Mouse (Mus musculus) stomach, embryonic 14.5 days (tissue): ENCODE measurements around the gene Rftn1. TPM values are rescaled to one million over a fixed set of nuclear protein-coding genes. Genes with fewer than 3 reads are reported as not detected.

ENCODE experiments used
- ATAC-seq: fragments of 200-750 bp; cut with Nextera tagmentation; 2 replicates; pipeline ENCODE4 v1.8.0; 2017; ENCODE audit warnings: low read depth, moderate TSS enrichment; ENCODE audit not compliant: insufficient number of reproducible peaks, insufficient read depth, low FRiP score
- H3K27ac ChIP-seq: fragments of 300-500 bp; sonication (generic); 2 replicates; pipeline ENCODE4 v1.5.1; 2014; ENCODE audit warnings: mild to moderate bottlenecking, low read length, moderate library complexity, mixed read lengths
- H3K27me3 ChIP-seq: fragments of 300-500 bp; sonication (generic); 2 replicates; pipeline ENCODE4 v1.6.1; 2014; ENCODE audit warnings: low read length, control low read depth, mixed read lengths; ENCODE audit not compliant: control insufficient read depth, insufficient read depth
- H3K36me3 ChIP-seq: fragments of 300-500 bp; sonication (generic); 2 replicates; pipeline ENCODE4 v1.6.1; 2014; ENCODE audit warnings: mild to moderate bottlenecking, control low read depth, low read length, moderate library complexity, mixed read lengths; ENCODE audit not compliant: control insufficient read depth, insufficient read depth
- H3K4me1 ChIP-seq: fragments of 300-500 bp; sonication (generic); 2 replicates; pipeline ENCODE4 v1.6.1; 2014; ENCODE audit warnings: low read length, control low read depth, mixed read lengths; ENCODE audit not compliant: control insufficient read depth, insufficient read depth
- H3K4me2 ChIP-seq: fragments of 300-500 bp; sonication (generic); replicated peaks from 2 replicates; pipeline ENCODE4 v1.6.1; 2014; ENCODE audit warnings: low read depth, low read length, control low read depth
- H3K4me3 ChIP-seq: fragments of 300-500 bp; sonication (generic); 2 replicates; pipeline ENCODE4 v1.5.1; 2014; ENCODE audit warnings: low read depth, low read length, control low read depth
- H3K9ac ChIP-seq: fragments of 300-500 bp; sonication (generic); replicated peaks from 2 replicates; pipeline ENCODE4 v1.6.1; 2014; ENCODE audit warnings: low read depth, mild to moderate bottlenecking, control low read depth, low read length, moderate library complexity, mixed read lengths
- H3K9me3 ChIP-seq: fragments of 300-500 bp; sonication (generic); 2 replicates; pipeline ENCODE4 v1.6.1; 2016; ENCODE audit warnings: low read depth, low read length, control low read depth; ENCODE audit not compliant: control insufficient read depth
- WGBS: fragments of 180-500 bp; shearing (Covaris S2); extraction: QIAGEN DNeasy Blood & Tissue Kit; methylation state at CpG from one replicate; pipeline ENCODE4 v1.1.7; 2014; 5-methylcytosine and 5-hydroxymethylcytosine counted together
- polyA plus RNA-seq: library from polyadenylated mRNA; unstranded; fragments of >200 nt; fragmentation: Nextera tagmentation; extraction: Ambion mirVana; gene quantifications from 2 replicates; pipeline ENCODE4 v1.2.1, GENCODE M21; 2014

The Rftn1 gene
- polyA plus RNA-seq, 1 experiment from 2014 or later, result 9.3 TPM

- Histone ChIP-seq H3K27ac (no peak overlapping the region), H3K36me3 (no peaks in the 10 kb centered on the region), H3K4me1 (no peaks in the 10 kb centered on the region), H3K4me3 (no peak overlapping the region), H3K9me3 (no peaks in the 10 kb centered on the region), H3K4me2 (no peak overlapping the region), H3K9ac (no peak overlapping the region), H3K27me3 (no peaks in the 10 kb centered on the region)
- ATAC-seq, result no peak
- WGBS, result 89% methylated on average over 4 of the region's 4 CpGs
Measured at GRCm38 (mm10) chr17:50061446-50061845, 129.0 kb downstream of the Rftn1 start.

- no peak overlapping the region for H3K4me3 ChIP-seq
- no peaks in the 10 kb centered on the region for H3K4me1 ChIP-seq
- H3K9ac ChIP-seq, result no peak overlapping the region
- H3K27ac ChIP-seq, result no peak overlapping the region
- ATAC-seq, result no peak
- no peaks in the 10 kb centered on the region for H3K9me3 ChIP-seq
- no peaks in the 10 kb centered on the region for H3K27me3 ChIP-seq
- WGBS, result 51% methylated on average over 2 of the region's 2 CpGs
- H3K36me3 ChIP-seq, result no peaks in the 10 kb centered on the region
- H3K4me2 ChIP-seq, result no peak overlapping the region
Measured at GRCm38 (mm10) chr17:50060220-50060619, 130.3 kb downstream of the Rftn1 start.

GRCm38 (mm10) chr17:50059417-50059816, 131.1 kb downstream of the Rftn1 start:
- no peaks in the 10 kb centered on the region for H3K9me3 ChIP-seq
- no peaks in the 10 kb centered on the region for H3K27me3 ChIP-seq
- H3K27ac ChIP-seq, result no peak overlapping the region
- H3K4me3 ChIP-seq, result no peak overlapping the region
- ATAC-seq, result no peak
- WGBS, result 90% methylated on average over 5 of the region's 5 CpGs
- no peaks in the 10 kb centered on the region for H3K4me1 ChIP-seq
- H3K4me2 ChIP-seq, result no peak overlapping the region
- no peaks in the 10 kb centered on the region for H3K36me3 ChIP-seq
- H3K9ac ChIP-seq, result no peak overlapping the region

- Histone ChIP-seq H3K9me3 (no peaks in the 10 kb centered on the region), H3K4me1 (no peaks in the 10 kb centered on the region), H3K4me3 (no peak overlapping the region), H3K27ac (no peak overlapping the region), H3K4me2 (no peak overlapping the region), H3K36me3 (no peaks in the 10 kb centered on the region), H3K9ac (no peak overlapping the region), H3K27me3 (no peaks in the 10 kb centered on the region)
- 80% methylated on average over 16 of the region's 16 CpGs for WGBS
- no peak for ATAC-seq
Measured at GRCm38 (mm10) chr17:50055154-50055756, 135.2 kb downstream of the Rftn1 start.

GRCm38 (mm10) chr17:50054586-50054985, 135.9 kb downstream of the Rftn1 start:
- Histone ChIP-seq H3K27ac (no peak overlapping the region), H3K36me3 (no peaks in the 10 kb centered on the region), H3K9ac (no peak overlapping the region), H3K4me2 (no peak overlapping the region), H3K9me3 (no peaks in the 10 kb centered on the region), H3K27me3 (no peaks in the 10 kb centered on the region), H3K4me1 (no peaks in the 10 kb centered on the region), H3K4me3 (no peak overlapping the region)
- WGBS, result 90% methylated on average over 7 of the region's 7 CpGs
- no peak for ATAC-seq

- ATAC-seq, result no peak
- H3K9me3 ChIP-seq, result no peaks in the 10 kb centered on the region
- H3K36me3 ChIP-seq, result no peaks in the 10 kb centered on the region
- no peak overlapping the region for H3K27ac ChIP-seq
- H3K27me3 ChIP-seq, result no peaks in the 10 kb centered on the region
- no peaks in the 10 kb centered on the region for H3K4me1 ChIP-seq
- H3K4me2 ChIP-seq, result no peak overlapping the region
- 94% methylated on average over 1 of the region's 1 CpGs for WGBS
- H3K4me3 ChIP-seq, result no peak overlapping the region
- H3K9ac ChIP-seq, result no peak overlapping the region
Measured at GRCm38 (mm10) chr17:50053961-50054360, 136.5 kb downstream of the Rftn1 start.

GRCm38 (mm10) chr17:50052741-50053468, 137.6 kb downstream of the Rftn1 start:
- H3K4me3 ChIP-seq, result no peak overlapping the region
- ATAC-seq, result no peak

GRCm38 (mm10) chr17:50050456-50050855, 140.0 kb downstream of the Rftn1 start:
- no peak for ATAC-seq
- Histone ChIP-seq H3K4me1 (no peaks in the 10 kb centered on the region), H3K36me3 (no peaks in the 10 kb centered on the region), H3K27me3 (no peaks in the 10 kb centered on the region), H3K9me3 (no peaks in the 10 kb centered on the region), H3K4me2 (no peak overlapping the region), H3K27ac (no peak overlapping the region), H3K4me3 (no peak overlapping the region), H3K9ac (no peak overlapping the region)
- WGBS, result 88% methylated on average over 9 of the region's 9 CpGs

More at GRCm38 (mm10) chr17:50052741-50053468, 137.6 kb downstream of the Rftn1 start:
- Histone ChIP-seq H3K9ac (no peak overlapping the region), H3K27me3 (no peaks in the 10 kb centered on the region), H3K4me2 (no peak overlapping the region), H3K9me3 (no peaks in the 10 kb centered on the region), H3K36me3 (no peaks in the 10 kb centered on the region), H3K4me1 (no peaks in the 10 kb centered on the region), H3K27ac (no peak overlapping the region)
- 40% methylated on average over 7 of the region's 7 CpGs for WGBS
